Mouse (Mus musculus) layer of hippocampus, adult 2 months (tissue): ENCODE measurements around the gene Sebox. TPM values are rescaled to one million over a fixed set of nuclear protein-coding genes. Genes with fewer than 3 reads are reported as not detected.

ENCODE experiments used
- DNase-seq, 2 experiments: peaks; one replicate each; pipeline ENCODE4 v3.0.0; 2022; ENCODE audit warnings: low spot score in 2 of 2
- H3K27ac ChIP-seq: fragments of 200-600 bp; 2 replicates; pipeline ENCODE4 v1.8.1; 2022
- H3K4me3 ChIP-seq: fragments of 200-600 bp; 2 replicates; pipeline ENCODE4 v1.8.1; 2022; ENCODE audit warnings: mild to moderate bottlenecking
- CTCF ChIP-seq: fragments of 200-600 bp; conservative IDR thresholded peaks from 2 replicates; pipeline ENCODE4 v1.8.1; 2022; ENCODE audit warnings: antibody characterized with exemption, mild to moderate bottlenecking, moderate library complexity
- long read RNA-seq, 2 experiments: library from polyadenylated mRNA; stranded (forward); transcript quantifications; one replicate each; pipeline ENCODE4 v2.0.0; 2021; ENCODE audit warnings: borderline mapping rate in 2 of 2
- total RNA-seq, 2 experiments: library from RNA; stranded (reverse); gene quantifications; 2 replicates each; pipeline ENCODE4 v1.2.3; 2021

The Sebox gene
- total RNA-seq: 1 to 10 TPM; 4.5 to 4.7 TPM
- long read RNA-seq, experiment 1, partial matches to known transcripts: 0 of 3 reads
- long read RNA-seq, experiment 1, other reads (novel, unspliced or antisense): 0 of 3 reads
- long read RNA-seq, experiment 2, partial matches to known transcripts: 0 of 3 reads
- long read RNA-seq, experiment 2, other reads (novel, unspliced or antisense): 3 of 3 reads

DNA sequence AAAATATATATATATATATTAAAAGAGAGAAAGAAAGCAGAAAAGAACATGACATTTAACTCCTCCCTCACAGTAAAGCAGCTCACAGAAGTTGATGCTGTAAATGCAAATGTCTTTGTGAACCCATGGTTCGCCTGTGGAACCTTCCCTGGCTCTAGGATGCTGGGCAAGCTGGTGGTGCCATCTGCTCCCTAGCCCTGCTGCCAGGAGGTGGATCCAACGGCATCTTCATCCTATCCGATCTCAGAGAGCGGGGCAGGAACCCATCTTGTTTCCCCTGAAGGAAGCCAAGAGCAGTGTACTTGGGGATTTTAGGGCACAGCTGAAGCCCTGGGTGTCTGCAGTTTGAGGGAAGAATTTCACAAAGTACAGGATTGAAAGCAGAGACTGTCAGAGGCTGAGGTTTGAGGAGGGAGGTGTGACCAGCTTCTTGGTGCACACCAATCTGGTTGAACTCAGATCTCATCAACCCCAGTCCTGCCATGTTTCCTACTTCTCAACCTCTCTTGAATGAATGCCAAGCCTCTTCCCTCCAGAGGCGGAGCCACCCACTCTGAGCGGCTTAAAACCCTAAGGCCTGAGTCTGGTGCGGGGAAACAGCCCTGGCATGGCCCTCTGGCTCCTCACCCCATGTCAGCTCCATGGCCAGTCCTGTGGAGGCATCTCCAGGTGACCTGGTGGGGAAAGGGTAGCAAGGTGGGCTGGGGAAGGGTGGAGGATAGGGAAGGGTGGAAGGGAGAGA is at the start of gene Sebox:
Gene Sebox (plus strand): TSS at position 539 of the 742 bp plus-strand sequence.
- DNase-seq: peak; percentile 66 to 69
- Histone ChIP-seq H3K27ac (peak within 1 kb of the TSS; percentile 77), H3K4me3 (no peak within 1 kb of the TSS)
- no peak for TF ChIP-seq CTCF

DNA sequence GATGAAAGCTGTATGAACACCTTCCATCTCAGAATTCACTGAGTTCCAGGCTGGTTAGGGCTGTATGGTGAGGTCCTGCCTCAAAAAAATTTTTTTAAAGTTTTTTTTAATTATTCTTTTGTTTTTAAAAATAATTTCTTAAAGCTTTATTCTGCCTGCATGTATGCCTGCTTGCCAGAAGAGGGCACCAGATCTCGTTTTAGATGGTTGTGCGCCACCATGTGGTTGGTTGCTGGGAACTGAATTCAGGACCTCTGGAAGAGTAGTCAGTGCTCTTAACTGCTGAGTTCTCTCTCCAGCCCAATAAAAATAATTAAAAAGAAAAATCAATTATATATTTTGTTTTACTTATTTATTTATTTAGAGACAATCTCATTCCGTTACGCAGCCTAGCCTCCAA is 49.6 kb upstream of the Sebox start:
- peak; percentile 42 to 67 for DNase-seq
- Histone ChIP-seq H3K27ac (no peak overlapping the region), H3K4me3 (no peak overlapping the region)
- TF ChIP-seq CTCF: peak; percentile 95

DNA sequence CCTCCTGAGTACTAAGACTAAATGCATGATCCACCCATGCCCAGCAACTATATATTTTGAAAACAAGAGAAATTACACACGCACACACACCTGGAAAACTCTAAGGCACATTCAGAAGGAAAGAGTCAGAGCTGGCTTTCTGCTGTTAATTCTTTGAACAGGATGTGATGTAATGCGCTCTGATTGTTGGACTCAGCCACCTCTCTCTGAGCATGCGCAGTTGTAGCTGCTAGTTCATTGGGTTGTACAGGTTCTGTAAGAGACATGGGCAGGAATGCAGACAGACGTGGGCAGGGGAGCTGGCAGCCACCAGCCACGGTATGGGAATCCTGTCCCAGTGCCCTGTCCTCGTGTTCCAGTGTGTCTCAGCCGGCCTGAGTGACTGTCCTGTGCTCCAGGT is 49.0 kb upstream of the Sebox start:
- H3K4me3 ChIP-seq: no peak overlapping the region
- no peak for DNase-seq
- H3K27ac ChIP-seq: no peak overlapping the region
- TF ChIP-seq CTCF: no peak

DNA sequence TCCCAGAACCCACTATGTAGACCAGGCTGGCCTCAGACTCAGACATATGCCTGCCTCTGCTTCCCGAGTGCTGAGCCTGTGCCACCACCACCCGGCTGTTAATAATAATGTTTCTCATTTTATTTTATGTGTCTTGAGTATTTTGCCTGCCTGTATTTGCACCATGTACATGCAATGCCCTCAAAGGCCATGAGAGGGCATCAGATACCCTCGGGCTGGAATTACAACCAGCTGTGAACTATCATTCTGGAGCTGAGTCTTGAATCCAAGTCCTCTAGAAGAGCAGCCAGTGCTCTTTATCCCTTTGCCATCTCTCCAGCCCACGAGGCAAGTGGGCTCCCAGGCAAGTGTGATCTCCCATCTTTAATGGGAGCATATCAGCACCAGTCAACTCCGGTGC is 47.9 kb upstream of the Sebox start:
- Histone ChIP-seq H3K27ac (no peak overlapping the region), H3K4me3 (no peak overlapping the region)
- DNase-seq: no peak
- peak; percentile 83 for TF ChIP-seq CTCF

DNA sequence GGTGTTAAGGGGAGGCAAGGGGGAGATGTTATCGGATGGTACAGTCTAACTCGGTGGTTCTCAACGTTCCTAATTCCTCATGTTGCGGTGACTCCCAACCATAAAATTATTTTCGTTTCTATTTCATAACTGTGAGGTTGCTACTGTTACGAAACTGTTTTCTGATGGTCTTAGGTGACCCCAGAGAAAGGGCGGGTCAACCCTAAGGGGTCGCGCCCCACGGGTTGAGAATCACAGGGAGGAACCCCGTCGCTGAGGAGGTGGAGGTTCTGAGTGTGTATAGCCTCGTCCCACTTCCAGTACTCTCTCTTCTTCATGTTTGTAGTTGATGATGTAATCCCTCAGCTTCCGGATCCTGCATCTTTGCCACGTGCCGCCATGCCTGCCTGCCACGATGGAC is 44.5 kb upstream of the Sebox start:
- TF ChIP-seq CTCF: no peak
- no peak overlapping the region for H3K4me3 ChIP-seq
- no peak overlapping the region for H3K27ac ChIP-seq
- DNase-seq: no peak

DNA sequence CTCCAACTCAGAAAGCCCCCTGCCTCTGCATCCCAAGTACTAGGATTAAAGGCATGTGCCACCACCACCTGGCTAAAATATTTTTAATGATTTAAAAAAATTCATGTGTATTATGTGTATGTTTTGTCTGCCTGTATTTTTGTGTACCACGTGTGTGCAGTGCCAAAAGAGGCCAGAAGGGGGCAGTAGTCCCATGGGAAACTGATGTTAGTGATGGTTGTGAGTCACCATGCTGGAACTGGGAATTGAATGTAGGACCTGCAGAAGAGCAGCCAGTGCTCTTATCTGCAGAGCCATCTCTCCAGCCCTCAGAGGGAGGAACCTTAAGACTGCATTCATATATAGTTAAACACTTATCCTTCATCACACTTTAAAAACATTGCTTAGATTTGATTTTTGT is 41.4 kb upstream of the Sebox start:
- H3K4me3 ChIP-seq: no peak overlapping the region
- DNase-seq: no peak
- peak; percentile 59 for TF ChIP-seq CTCF
- no peak overlapping the region for H3K27ac ChIP-seq

DNA sequence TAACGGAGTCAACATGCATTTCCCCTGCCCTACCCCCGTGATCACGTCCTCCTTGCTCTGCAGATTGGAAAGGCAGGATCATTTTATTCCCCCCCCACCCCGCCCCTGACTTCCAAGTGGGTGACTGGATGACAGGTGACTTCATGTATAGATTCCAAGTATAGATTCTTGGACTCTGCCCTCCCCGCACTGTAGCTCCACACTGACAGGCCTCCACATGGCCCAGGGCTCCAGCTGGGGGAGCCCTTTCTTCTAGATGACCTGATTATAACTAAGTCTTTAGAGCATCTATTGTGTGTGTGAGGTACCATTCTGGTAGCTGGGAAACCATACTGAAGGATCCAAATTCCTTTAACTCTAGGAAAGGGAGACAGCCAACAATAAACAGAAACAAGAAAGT is 40.6 kb upstream of the Sebox start:
- TF ChIP-seq CTCF: no peak

DNA sequence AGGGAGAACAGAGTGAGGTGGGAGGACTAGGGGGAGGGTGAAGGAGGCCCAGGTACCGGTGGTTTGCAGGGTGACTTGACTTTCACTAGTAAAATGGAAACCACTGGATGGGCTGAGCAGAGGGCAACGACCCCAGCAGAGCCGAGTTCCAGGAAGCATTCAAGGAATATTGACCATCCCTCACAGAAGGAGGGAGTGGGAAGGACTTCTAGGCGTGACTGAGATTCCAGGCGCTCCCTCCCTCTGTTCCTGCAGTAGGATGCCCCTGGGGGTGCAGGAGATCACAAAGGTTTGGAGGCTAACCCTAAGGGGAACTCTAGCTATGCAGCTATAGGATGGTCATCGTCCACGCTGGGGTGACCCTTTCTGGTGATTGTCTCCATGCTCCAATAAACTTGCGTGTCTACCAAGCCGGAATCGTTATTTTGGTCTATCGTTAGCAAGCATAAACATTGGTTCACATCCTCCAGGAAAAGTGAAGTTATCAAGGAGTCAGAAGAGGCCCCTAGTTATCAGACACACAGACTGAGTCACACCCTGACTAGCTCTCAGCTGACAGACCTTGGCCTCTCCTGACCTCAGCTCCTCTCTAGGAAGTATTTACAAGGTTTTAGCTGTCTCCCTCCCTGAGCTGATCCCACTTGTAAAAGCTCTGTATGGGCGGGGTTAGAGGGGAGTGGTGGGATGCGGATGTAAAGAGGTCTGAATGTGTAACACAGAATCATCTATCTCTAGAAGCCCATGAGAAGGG is 39.8 kb upstream of the Sebox start:
- no peak for DNase-seq
- 0 out of 2 replicates have a peak overlapping the region, but pooled peaks have one; percentile 18 for H3K27ac ChIP-seq
- TF ChIP-seq CTCF: no peak
- no peak overlapping the region for H3K4me3 ChIP-seq

More for the DNA sequence above, 40.6 kb upstream of the Sebox start:
- no peak overlapping the region for H3K4me3 ChIP-seq
- no peak for DNase-seq
- H3K27ac ChIP-seq: no peak overlapping the region

DNA sequence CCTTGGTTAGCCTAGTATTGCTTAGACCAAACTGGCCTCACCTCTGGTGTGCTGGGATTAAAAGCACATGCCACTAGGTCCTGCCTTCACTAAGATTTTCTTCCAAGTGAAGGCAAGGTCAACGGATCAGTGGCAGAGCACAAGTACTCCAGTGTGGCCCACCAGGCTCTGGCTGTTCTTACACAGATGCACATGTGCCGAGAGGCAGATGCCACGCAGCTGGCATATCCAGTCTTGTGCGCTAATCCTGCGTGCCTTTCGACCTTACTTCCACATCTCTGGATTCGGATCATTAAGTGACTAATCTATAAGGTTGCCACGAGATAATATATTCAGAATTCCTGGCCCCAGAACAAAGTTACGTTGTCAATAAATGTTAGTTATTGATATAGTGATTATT is 38.1 kb upstream of the Sebox start:
- peak overlapping the region; percentile 91; the same call in 1 of the 2 replicates for H3K27ac ChIP-seq
- DNase-seq: no peak
- TF ChIP-seq CTCF: no peak
- H3K4me3 ChIP-seq: peak overlapping the region; percentile 73

DNA sequence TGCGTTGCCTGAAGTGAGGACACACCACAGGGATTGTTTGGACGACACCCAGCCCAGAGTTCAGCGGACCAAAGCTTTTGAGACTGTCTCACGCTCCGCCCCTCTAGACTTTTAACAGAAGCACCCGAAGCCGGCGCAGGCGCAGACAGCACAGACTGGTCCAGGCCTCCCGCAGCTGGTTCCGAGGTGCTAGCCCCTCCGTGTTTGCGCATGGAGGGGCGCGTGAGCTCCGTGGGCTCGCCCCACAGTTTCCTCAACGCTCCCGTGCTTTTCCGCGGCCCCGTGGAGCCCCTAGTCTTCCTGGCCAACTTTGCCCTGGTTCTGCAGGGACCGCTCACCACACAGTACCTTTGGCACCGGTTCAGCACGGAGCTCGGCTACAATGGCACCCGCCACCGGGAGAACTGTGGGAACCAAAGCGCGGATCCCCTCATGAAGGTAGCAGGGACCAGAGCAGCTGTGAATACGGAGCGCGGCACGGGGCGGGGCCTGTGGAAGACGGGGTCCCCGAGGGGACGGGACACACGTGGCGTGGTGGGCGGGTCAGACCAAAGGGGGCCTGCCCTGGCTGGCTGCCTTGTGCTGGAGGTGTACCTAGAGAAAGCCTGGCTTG is 37.6 kb upstream of the Sebox start, which contains the start of gene Slc46a1:
Gene Slc46a1 (plus strand): TSS at position 130 of the 613 bp plus-strand sequence.
- H3K27ac ChIP-seq: peak within 1 kb of the TSS; percentile 91
- DNase-seq: peak; percentile 72 to 79
- H3K4me3 ChIP-seq: peak within 1 kb of the TSS; percentile 73
- TF ChIP-seq CTCF: no peak

DNA sequence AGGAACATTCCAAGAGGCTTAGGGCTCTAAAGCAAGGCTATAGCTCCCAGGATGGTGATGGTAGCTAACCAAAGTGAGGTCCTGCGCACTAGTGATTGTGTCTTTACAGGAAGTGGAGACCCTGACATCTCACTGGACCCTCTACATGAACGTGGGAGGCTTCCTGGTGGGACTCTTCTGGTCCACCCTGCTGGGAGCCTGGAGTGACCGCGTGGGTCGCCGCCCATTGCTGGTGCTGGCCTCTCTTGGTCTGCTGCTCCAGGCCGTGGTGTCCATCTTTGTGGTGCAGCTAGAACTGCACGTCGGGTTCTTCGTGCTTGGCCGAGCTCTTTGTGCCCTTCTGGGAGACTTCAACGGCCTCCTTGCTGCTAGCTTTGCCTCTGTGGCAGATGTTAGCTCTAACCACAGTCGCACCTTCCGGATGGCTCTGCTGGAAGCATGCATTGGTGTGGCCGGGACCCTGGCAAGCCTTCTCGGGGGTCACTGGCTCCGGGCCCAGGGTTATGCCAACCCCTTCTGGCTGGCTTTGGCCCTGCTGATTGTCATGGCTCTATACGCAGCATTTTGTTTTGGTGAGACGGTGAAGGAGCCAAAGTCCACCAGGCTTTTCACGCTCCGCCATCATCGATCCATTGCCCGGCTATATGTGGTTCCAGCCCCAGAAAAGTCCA is 36.9 kb upstream of the Sebox start:
- no peak for DNase-seq
- no peak for TF ChIP-seq CTCF
- peak overlapping the region; percentile 73 for H3K4me3 ChIP-seq
- peak overlapping the region; percentile 91; the same call in 1 of the 2 replicates for H3K27ac ChIP-seq

DNA sequence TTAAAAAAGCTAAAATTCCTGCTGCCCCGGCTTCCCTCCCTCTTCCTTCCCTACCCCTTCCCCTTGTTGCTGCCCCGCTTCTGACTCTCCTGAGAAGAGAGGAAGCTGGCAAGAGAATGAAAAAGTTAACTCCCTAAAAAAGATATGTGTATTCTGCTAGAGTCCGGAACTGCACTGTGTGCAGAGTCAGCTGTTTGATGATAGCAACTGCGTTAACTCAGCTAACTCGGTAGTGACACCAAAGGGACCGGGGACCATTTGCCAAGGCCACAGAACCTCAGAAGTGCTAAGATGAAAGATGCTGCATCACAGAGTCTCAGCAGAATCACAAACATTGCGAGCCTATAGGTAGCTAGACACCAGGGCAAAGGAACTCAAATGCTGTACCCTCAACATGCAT is 35.7 kb upstream of the Sebox start:
- no peak for DNase-seq
- Histone ChIP-seq H3K4me3 (no peak overlapping the region), H3K27ac (no peak overlapping the region)
- TF ChIP-seq CTCF: no peak
